8 mouse cellular contexts compared by ENCODE assay signal in the genomic region with DNA sequence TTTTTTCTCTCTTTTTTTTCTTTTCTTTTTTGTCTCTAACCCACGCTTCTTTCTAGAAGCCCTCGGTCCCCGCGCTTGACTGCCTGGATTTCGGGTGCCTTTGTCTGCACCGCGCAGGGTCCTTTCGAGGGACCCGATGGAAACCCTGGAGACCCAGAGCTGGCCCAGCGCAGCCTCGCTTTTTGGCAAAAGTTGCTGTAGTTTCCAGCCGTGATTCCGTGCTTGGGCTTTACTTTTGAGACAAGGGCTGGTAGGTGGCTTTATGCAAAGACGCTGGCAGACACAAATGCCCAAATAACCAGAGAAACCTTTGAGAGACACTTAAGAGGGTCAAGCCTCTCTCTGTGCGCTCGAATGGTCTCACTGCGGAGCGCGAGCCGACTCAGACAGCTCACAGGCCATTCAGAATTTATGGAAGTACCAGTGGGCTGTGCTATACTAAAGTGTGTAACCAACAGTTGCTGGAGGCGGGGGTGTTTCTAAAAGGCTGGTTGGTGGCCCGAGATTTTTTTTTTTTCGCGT. TPM values are rescaled to one million over a fixed set of nuclear protein-coding genes. Genes with fewer than 3 reads are reported as not detected.
A peak's percentile ranks its signal among the peaks of the same experiment; 100 is the strongest.
DNase-seq lines count a peak whose midpoint lies in the region; ATAC-seq and TF ChIP-seq lines count a peak whose summit lies in the region.

No protein-coding gene starts in this region.

- DNase-seq in kidney, adult 2 months: no peak
- no peak for DNase-seq in kidney, postnatal 10 days
- peak; percentile 14 for DNase-seq in brain, embryonic 14.5 days (ENCODE audit: low read depth)
- DNase-seq in hindbrain, embryonic 14.5 days (ENCODE audit: low spot score): no peak
- DNase-seq in cerebellum, adult 9-10 months: no peak

- ATAC-seq in hindbrain, embryonic 14.5 days (ENCODE audit: low FRiP score): no peak
- no peak for ATAC-seq in midbrain, embryonic 15.5 days (replicated peaks)
- no peak for ATAC-seq in frontal cortex, adult (ENCODE audit: low TSS enrichment)
- ATAC-seq in activated CD4-positive, CD25-positive, alpha-beta regulatory T cell, adult 4 months: no peak

- H3K4me2 ChIP-seq in hindbrain, embryonic 14.5 days (replicated peaks): peak overlapping the region; percentile 82
- peak overlapping the region; percentile 96 for H3K4me2 ChIP-seq in midbrain, embryonic 15.5 days

- H3K27me3 ChIP-seq in kidney, adult 2 months (replicated peaks; ENCODE audit: control insufficient read depth, insufficient read depth, low read length): peaks cover 2% of the 10 kb centered on the region; the same call in 1 of the 2 replicates
- peaks cover 58% of the 10 kb centered on the region for H3K27me3 ChIP-seq in hindbrain, embryonic 14.5 days (ENCODE audit: control insufficient read depth, insufficient read depth, low read length)
- H3K27me3 ChIP-seq in midbrain, embryonic 15.5 days (replicated peaks): peaks cover 53% of the 10 kb centered on the region

- TF ChIP-seq POLR2A in kidney, adult 2 months (IDR thresholded peaks at IDR 0.05; ENCODE audit: low read depth, low read length): no peak
- no peak for TF ChIP-seq POLR2A in brain, embryonic 14.5 days (IDR thresholded peaks at IDR 0.05; ENCODE audit: borderline replicate concordance, extremely low read depth, insufficient read depth, insufficient read length, poor library complexity, severe bottlenecking)

- WGBS in kidney, adult 2 months: 8% methylated on average over 24 of the region's 24 CpGs
- WGBS in hindbrain, embryonic 14.5 days: 9% methylated on average over 24 of the region's 24 CpGs
- WGBS in midbrain, embryonic 15.5 days: 11% methylated on average over 24 of the region's 24 CpGs

- H3K27ac ChIP-seq in kidney, adult 2 months (ENCODE audit: insufficient read depth, low read depth, low read length): no peak overlapping the region
- H3K27ac ChIP-seq in hindbrain, embryonic 14.5 days: no peak overlapping the region
- H3K27ac ChIP-seq in midbrain, embryonic 15.5 days: no peak overlapping the region

- H3K36me3 ChIP-seq in kidney, adult 2 months (ENCODE audit: control insufficient read depth, insufficient read depth, low read length): no peaks in the 10 kb centered on the region
- H3K36me3 ChIP-seq in hindbrain, embryonic 14.5 days (replicated peaks; ENCODE audit: control insufficient read depth, insufficient read depth): no peaks in the 10 kb centered on the region
- H3K36me3 ChIP-seq in midbrain, embryonic 15.5 days (replicated peaks): no peaks in the 10 kb centered on the region

- H3K9ac ChIP-seq in hindbrain, embryonic 14.5 days: 0 out of 2 replicates have a peak overlapping the region, but pooled peaks have one; percentile 13
- no peak overlapping the region for H3K9ac ChIP-seq in midbrain, embryonic 15.5 days

- TF ChIP-seq CTCF in kidney, adult 2 months (conservative IDR thresholded peaks at IDR 0.05; ENCODE audit: insufficient read depth, insufficient read length, low read depth, low read length): no peak
- no peak for TF ChIP-seq CTCF in brain, embryonic 14.5 days (IDR thresholded peaks at IDR 0.05; ENCODE audit: borderline replicate concordance, extremely low read depth, insufficient read depth, insufficient read length)

- H3K9me3 ChIP-seq in hindbrain, embryonic 14.5 days (ENCODE audit: control insufficient read depth, low read length): no peaks in the 10 kb centered on the region
- H3K9me3 ChIP-seq in midbrain, embryonic 15.5 days: no peaks in the 10 kb centered on the region

- H3K4me1 ChIP-seq in kidney, adult 2 months (ENCODE audit: control insufficient read depth, insufficient read depth, low read length): 0 out of 2 replicates have a peak, but pooled peaks cover 3% of the 10 kb centered on the region
- peaks cover 13% of the 10 kb centered on the region; the same call in 1 of the 2 replicates for H3K4me1 ChIP-seq in hindbrain, embryonic 14.5 days (replicated peaks; ENCODE audit: control insufficient read depth, insufficient read depth, low read length)
- peaks cover 14% of the 10 kb centered on the region for H3K4me1 ChIP-seq in midbrain, embryonic 15.5 days

- peak overlapping the region; percentile 22; the same call in 1 of the 2 replicates for H3K4me3 ChIP-seq in kidney, adult 2 months (ENCODE audit: insufficient read depth, low read depth, low read length)
- peak overlapping the region; percentile 42 for H3K4me3 ChIP-seq in hindbrain, embryonic 14.5 days (replicated peaks; ENCODE audit: low read length)
- H3K4me3 ChIP-seq in midbrain, embryonic 15.5 days: peak overlapping the region; percentile 55

RNA-seq across cellular contexts. Expression of gene Slc6a4, which starts 0.4 kb away (rescaled TPM):
- 12.8 and 14.6 TPM in 2 replicates for polyA plus RNA-seq in kidney, adult 2 months (2012; rRNA removed)
- 5.6 and 9.4 TPM in 2 replicates for polyA plus RNA-seq in brain, embryonic 14.5 days (2012; rRNA removed)
- polyA plus RNA-seq in hindbrain, embryonic 14.5 days (2014; fragmentation: Nextera tagmentation; extraction: Ambion mirVana): 7.5 and 9.8 TPM in 2 replicates
- polyA plus RNA-seq in midbrain, embryonic 15.5 days (2015; fragmentation: Nextera tagmentation; extraction: Ambion mirVana): 5.7 TPM in 2 replicates
- not detected for polyA plus RNA-seq in activated CD4-positive, CD25-positive, alpha-beta regulatory T cell, adult 4 months (2017; shearing (Covaris generic))
